Mouse (Mus musculus): ENCODE measurements around the gene Ldlrad3. TPM values are rescaled to one million over a fixed set of nuclear protein-coding genes. Genes with fewer than 3 reads are reported as not detected.

The Ldlrad3 gene
- polyA plus RNA-seq, 1 experiment from 2014 or later, result 18.1 TPM

DNA sequence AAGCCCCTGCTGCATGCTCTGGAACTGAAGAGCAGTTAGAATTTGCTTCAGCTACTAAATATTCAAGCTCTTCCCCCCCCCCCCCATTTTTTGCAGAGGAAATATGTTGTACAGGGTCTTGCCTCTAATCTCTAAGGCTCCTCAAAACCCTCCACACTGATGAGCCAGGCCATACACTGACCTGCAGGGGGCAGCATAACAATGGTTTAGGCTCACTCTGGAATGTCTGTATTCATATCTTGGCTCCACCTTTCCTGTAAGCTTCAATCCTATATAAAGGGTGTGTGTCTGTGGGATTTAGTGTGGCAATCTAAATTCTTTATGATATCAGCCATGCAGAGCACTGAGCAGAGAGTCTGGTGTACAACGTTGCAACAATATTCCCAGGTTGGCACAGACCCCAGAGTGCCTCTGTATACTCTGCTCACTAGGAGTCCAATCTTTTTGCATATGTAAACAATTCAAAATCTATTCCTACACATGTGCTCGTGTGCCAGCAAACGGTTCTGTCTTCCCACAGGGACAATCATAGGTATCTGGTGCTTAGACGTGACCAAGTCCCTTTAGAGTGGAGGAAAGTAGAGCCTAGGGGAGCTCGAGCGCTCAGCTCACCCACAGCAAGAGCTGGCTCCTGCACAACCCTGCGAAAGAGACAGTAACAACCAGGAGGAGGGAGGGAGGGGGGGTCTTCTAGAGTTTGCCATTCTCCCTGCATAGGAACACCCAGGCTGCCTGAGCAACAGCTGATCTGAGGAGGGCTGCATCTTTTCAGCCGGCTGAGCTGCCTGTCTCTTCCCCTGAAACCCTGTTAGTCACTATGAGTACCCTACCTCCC is 94.5 kb downstream of the Ldlrad3 start:
- Histone ChIP-seq H3K36me3 (ENCODE audit: control insufficient read depth, insufficient read depth, low read length) (no peaks in the 10 kb centered on the region), H3K4me3 (ENCODE audit: low read depth, low read length) (no peak overlapping the region), H3K4me1 (ENCODE audit: control insufficient read depth, insufficient read depth, low read length) (peaks cover 24% of the 10 kb centered on the region), H3K9me3 (replicated peaks; ENCODE audit: control insufficient read depth, low read length) (no peaks in the 10 kb centered on the region), H3K4me2 (ENCODE audit: low read length) (0 out of 2 replicates have a peak overlapping the region, but pooled peaks have one; percentile 18), H3K9ac (ENCODE audit: low read length) (peak overlapping the region; percentile 40), H3K27me3 (replicated peaks; ENCODE audit: control insufficient read depth, insufficient read depth, low read length) (no peaks in the 10 kb centered on the region), H3K27ac (ENCODE audit: low read depth, low read length) (peak overlapping the region; percentile 44; the same call in 1 of the 2 replicates)
- DNase-seq (ENCODE audit: low spot score) (peak; percentile 90), ATAC-seq (peak; percentile 81)
- 26% methylated on average over 8 of the region's 8 CpGs for WGBS

DNA sequence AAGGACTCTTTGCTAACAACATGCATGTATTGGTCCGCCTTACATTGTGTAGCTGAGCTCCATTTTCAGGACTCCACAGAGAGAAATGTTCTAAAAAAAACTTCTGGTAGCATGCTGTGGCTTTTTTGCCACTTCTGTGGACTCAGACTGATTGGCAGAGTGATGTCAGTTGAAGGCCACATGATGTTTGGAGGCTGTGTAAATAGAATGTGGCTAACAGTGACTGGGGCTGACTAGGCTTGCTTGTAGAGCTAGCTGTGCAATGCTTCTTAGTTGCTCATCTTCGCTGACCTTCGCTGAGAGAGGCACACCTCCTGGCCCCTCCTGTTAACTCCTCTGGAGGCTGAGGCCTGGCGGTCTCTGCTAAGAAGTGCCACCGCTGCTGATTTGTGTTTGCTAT is 98.4 kb downstream of the Ldlrad3 start:
- no peak for ATAC-seq
- DNase-seq (ENCODE audit: low spot score), result no peak
- H3K4me2 ChIP-seq (ENCODE audit: low read length), result no peak overlapping the region
- H3K27me3 ChIP-seq (replicated peaks; ENCODE audit: control insufficient read depth, insufficient read depth, low read length), result no peaks in the 10 kb centered on the region
- no peak overlapping the region for H3K27ac ChIP-seq (ENCODE audit: low read depth, low read length)
- H3K4me1 ChIP-seq (ENCODE audit: control insufficient read depth, insufficient read depth, low read length), result peaks cover 12% of the 10 kb centered on the region
- H3K36me3 ChIP-seq (ENCODE audit: control insufficient read depth, insufficient read depth, low read length), result no peaks in the 10 kb centered on the region
- 91% methylated on average over 5 of the region's 5 CpGs for WGBS
- H3K4me3 ChIP-seq (ENCODE audit: low read depth, low read length), result no peak overlapping the region
- no peaks in the 10 kb centered on the region for H3K9me3 ChIP-seq (replicated peaks; ENCODE audit: control insufficient read depth, low read length)
- no peak overlapping the region for H3K9ac ChIP-seq (ENCODE audit: low read length)

DNA sequence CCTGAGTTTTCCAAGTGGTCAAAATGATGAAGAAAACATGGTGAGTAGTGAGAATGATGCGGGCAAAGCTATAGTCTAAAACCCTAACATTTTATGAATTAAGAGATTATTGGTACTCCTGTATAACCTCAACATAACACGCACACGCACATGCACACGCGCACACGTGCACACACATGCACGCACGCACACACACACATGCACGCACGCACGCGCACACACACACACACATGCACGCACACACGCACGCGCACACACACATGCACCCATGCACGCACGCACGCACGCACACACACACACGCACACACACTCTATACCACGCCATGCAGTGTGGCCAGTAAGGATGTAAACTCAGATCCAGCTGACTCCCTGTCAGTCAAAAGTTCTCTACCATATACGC is 99.6 kb downstream of the Ldlrad3 start:
- H3K27ac ChIP-seq (ENCODE audit: low read depth, low read length), result no peak overlapping the region
- H3K9me3 ChIP-seq (replicated peaks; ENCODE audit: control insufficient read depth, low read length), result no peaks in the 10 kb centered on the region
- no peak overlapping the region for H3K4me2 ChIP-seq (ENCODE audit: low read length)
- peaks cover 4% of the 10 kb centered on the region for H3K36me3 ChIP-seq (ENCODE audit: control insufficient read depth, insufficient read depth, low read length)
- no peaks in the 10 kb centered on the region for H3K27me3 ChIP-seq (replicated peaks; ENCODE audit: control insufficient read depth, insufficient read depth, low read length)
- no peak overlapping the region for H3K9ac ChIP-seq (ENCODE audit: low read length)
- no peak for ATAC-seq
- peaks cover under 1% of the 10 kb centered on the region; the same call in 1 of the 2 replicates for H3K4me1 ChIP-seq (ENCODE audit: control insufficient read depth, insufficient read depth, low read length)
- H3K4me3 ChIP-seq (ENCODE audit: low read depth, low read length), result no peak overlapping the region
- DNase-seq (ENCODE audit: low spot score), result no peak
- WGBS, result 98% methylated on average over 23 of the region's 23 CpGs

DNA sequence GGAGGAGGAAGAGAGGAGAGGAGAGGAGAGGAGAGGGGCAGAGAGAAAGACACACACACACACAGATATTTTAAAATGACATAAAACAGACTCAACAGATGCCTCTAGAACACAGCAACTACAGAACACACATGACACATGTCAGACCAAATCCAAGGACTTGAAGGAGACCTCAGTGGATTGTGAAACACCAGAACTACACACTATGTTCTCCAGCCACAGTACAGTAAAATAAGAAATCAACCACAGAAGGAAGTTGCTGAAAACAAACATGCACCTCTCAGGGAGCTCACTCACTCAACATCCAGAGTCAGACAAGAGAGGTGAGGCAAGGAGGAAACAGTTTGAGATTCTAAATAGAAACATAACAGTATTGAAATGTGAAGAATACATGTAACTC is 103.4 kb downstream of the Ldlrad3 start:
- Histone ChIP-seq H3K9ac (ENCODE audit: low read length) (no peak overlapping the region), H3K4me3 (ENCODE audit: low read depth, low read length) (no peak overlapping the region), H3K4me1 (ENCODE audit: control insufficient read depth, insufficient read depth, low read length) (no peaks in the 10 kb centered on the region), H3K9me3 (replicated peaks; ENCODE audit: control insufficient read depth, low read length) (no peaks in the 10 kb centered on the region), H3K4me2 (ENCODE audit: low read length) (no peak overlapping the region), H3K27ac (ENCODE audit: low read depth, low read length) (no peak overlapping the region), H3K27me3 (replicated peaks; ENCODE audit: control insufficient read depth, insufficient read depth, low read length) (no peaks in the 10 kb centered on the region), H3K36me3 (ENCODE audit: control insufficient read depth, insufficient read depth, low read length) (peaks cover 8% of the 10 kb centered on the region)
- ATAC-seq (no peak), DNase-seq (ENCODE audit: low spot score) (no peak)

DNA sequence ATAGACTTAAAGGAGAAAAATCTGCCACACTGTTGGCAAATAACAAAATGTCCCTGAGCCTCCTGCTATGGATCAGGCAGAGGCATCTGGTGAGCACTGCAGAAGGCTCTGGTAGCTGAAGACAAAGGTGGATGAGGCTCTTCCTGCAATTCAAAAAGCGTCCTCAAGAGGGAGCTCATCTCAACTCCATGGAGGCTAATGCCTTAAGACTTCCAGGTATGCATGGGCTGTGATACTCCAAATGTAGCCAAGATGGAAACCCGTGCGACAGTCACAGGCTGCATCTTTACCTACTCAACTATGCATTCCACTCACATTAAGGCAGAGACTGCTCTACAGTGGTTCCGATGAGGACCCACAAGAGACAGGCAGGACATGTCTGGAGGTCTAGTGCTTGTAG is 108.6 kb downstream of the Ldlrad3 start:
- DNase-seq (ENCODE audit: low spot score), result peak; percentile 80
- no peak overlapping the region for H3K9ac ChIP-seq (ENCODE audit: low read length)
- H3K4me2 ChIP-seq (ENCODE audit: low read length), result no peak overlapping the region
- H3K27ac ChIP-seq (ENCODE audit: low read depth, low read length), result no peak overlapping the region
- H3K4me1 ChIP-seq (ENCODE audit: control insufficient read depth, insufficient read depth, low read length), result no peaks in the 10 kb centered on the region
- ATAC-seq, result peak; percentile 46; the same call in 1 of the 2 replicates
- no peaks in the 10 kb centered on the region for H3K9me3 ChIP-seq (replicated peaks; ENCODE audit: control insufficient read depth, low read length)
- H3K27me3 ChIP-seq (replicated peaks; ENCODE audit: control insufficient read depth, insufficient read depth, low read length), result no peaks in the 10 kb centered on the region
- H3K4me3 ChIP-seq (ENCODE audit: low read depth, low read length), result no peak overlapping the region
- WGBS, result 45% methylated on average over 4 of the region's 4 CpGs
- H3K36me3 ChIP-seq (ENCODE audit: control insufficient read depth, insufficient read depth, low read length), result peaks cover 8% of the 10 kb centered on the region

DNA sequence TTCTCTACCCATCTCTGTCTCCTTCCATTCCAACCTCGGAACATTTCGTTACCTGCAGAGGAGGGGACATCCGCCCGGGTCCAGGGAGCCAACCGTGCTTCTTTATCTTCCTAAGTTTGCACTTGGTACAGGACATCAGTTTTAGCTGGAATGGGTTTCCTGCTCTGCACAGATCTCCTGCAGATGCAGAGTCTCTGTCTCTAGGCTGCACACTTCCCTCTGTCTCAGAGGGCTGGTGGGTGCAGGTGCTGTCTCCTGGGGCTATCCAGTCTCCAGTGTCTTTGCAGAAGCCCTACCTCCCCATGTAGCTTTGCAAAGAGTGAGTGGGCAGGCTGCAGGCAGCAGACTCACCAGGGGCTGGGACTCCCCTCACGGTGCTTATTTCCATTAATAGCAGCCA is 109.9 kb downstream of the Ldlrad3 start:
- Histone ChIP-seq H3K9me3 (replicated peaks; ENCODE audit: control insufficient read depth, low read length) (no peaks in the 10 kb centered on the region), H3K27me3 (replicated peaks; ENCODE audit: control insufficient read depth, insufficient read depth, low read length) (no peaks in the 10 kb centered on the region), H3K4me3 (ENCODE audit: low read depth, low read length) (no peak overlapping the region), H3K36me3 (ENCODE audit: control insufficient read depth, insufficient read depth, low read length) (0 out of 2 replicates have a peak, but pooled peaks cover 2% of the 10 kb centered on the region), H3K9ac (ENCODE audit: low read length) (no peak overlapping the region), H3K4me2 (ENCODE audit: low read length) (no peak overlapping the region), H3K27ac (ENCODE audit: low read depth, low read length) (no peak overlapping the region), H3K4me1 (ENCODE audit: control insufficient read depth, insufficient read depth, low read length) (no peaks in the 10 kb centered on the region)
- ATAC-seq (no peak), DNase-seq (ENCODE audit: low spot score) (no peak)
- whole genome bisulfite sequencing, result 91% methylated on average over 6 of the region's 6 CpGs

DNA sequence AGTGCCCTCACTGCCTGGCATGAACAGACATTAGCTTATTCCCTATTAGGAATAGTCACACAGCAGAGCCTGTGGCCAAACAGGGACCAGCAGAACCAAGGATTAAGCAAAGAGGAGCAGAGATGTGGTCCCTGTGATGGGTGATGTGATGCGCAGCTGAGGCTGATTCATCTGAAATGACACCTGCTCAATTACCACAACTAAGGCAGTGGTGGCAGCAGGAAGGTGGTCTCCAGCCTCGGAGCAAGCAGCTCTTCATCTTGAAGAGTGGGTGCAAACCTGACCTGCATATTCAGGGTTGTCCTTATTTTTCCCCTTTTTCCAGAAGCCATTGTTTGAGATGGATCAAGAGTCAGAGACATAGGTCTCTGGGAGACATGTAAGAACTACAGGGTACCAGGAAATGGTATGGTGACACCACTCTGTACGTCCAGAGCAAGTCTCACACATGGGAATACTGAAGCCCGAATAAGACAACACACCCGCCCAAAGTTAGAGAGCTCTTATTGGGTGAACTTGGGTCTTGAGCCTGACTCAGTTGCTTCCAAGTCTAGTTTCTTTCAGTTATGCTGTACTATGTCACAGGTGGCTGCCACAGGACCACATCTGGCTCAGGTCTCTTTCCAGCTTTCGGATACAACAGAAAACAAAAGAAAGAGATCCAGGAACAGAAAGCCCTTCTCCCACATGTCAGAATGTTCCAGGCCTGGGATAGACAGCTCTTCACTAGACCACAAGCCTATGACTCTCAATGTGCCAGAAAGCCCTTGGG is 112.7 kb downstream of the Ldlrad3 start:
- no peaks in the 10 kb centered on the region for H3K27me3 ChIP-seq (replicated peaks; ENCODE audit: control insufficient read depth, insufficient read depth, low read length)
- H3K36me3 ChIP-seq (ENCODE audit: control insufficient read depth, insufficient read depth, low read length), result 0 out of 2 replicates have a peak, but pooled peaks cover 4% of the 10 kb centered on the region
- no peaks in the 10 kb centered on the region for H3K9me3 ChIP-seq (replicated peaks; ENCODE audit: control insufficient read depth, low read length)
- ATAC-seq (no peak), DNase-seq (ENCODE audit: low spot score) (no peak)
- whole genome bisulfite sequencing, result 97% methylated on average over 6 of the region's 6 CpGs
- no peak overlapping the region for H3K9ac ChIP-seq (ENCODE audit: low read length)
- no peak overlapping the region for H3K4me3 ChIP-seq (ENCODE audit: low read depth, low read length)
- H3K27ac ChIP-seq (ENCODE audit: low read depth, low read length), result no peak overlapping the region
- no peaks in the 10 kb centered on the region for H3K4me1 ChIP-seq (ENCODE audit: control insufficient read depth, insufficient read depth, low read length)
- no peak overlapping the region for H3K4me2 ChIP-seq (ENCODE audit: low read length)

DNA sequence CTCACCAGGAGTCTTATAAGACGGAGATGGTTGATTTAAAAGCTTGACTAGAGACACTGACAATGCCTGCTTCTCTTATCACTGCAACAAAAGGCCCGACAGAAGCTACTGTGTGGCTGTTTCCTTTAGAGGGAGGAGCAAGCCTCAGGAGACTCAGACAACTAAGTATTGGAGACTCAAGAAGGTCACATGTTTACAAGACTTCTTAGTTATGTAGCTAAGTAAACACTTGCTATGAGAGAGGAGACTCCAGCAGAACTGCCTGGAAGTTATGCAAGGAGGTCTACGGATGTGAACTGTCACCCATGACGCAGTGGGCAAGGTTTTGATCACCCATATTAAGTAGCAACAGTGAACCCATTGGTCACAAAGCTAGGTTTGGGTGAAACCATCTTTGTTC is 113.3 kb downstream of the Ldlrad3 start:
- no peak overlapping the region for H3K9ac ChIP-seq (ENCODE audit: low read length)
- no peak overlapping the region for H3K4me2 ChIP-seq (ENCODE audit: low read length)
- H3K27ac ChIP-seq (ENCODE audit: low read depth, low read length), result no peak overlapping the region
- no peaks in the 10 kb centered on the region for H3K27me3 ChIP-seq (replicated peaks; ENCODE audit: control insufficient read depth, insufficient read depth, low read length)
- DNase-seq (ENCODE audit: low spot score) (no peak), ATAC-seq (no peak)
- 79% methylated on average over 4 of the region's 4 CpGs for WGBS
- no peak overlapping the region for H3K4me3 ChIP-seq (ENCODE audit: low read depth, low read length)
- H3K9me3 ChIP-seq (replicated peaks; ENCODE audit: control insufficient read depth, low read length), result no peaks in the 10 kb centered on the region
- 0 out of 2 replicates have a peak, but pooled peaks cover 7% of the 10 kb centered on the region for H3K36me3 ChIP-seq (ENCODE audit: control insufficient read depth, insufficient read depth, low read length)
- H3K4me1 ChIP-seq (ENCODE audit: control insufficient read depth, insufficient read depth, low read length), result no peaks in the 10 kb centered on the region
